Comparison of ENCODE assay signal across 12 mouse cellular contexts in the genomic region with DNA sequence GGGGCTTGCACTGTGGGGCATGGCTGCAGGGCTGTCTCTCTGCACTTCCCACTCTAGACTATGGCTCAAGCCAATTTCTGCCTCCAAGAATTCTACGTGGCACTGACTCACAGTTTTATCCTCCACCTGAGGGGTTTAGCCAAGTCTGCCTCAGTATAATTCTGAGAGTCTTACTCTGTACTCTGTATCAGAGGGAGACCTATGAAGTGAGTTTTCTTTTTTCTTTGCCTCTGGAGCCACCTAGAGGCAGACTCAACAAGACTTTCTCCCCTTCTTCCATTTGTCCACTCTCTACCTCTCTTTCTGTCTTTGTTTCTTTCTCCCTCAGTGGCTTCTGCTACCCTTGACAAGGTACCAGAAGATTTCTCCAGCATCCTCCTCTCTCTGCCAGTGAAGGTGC. TPM values are rescaled to one million over a fixed set of nuclear protein-coding genes. Genes with fewer than 3 reads are reported as not detected.
DNase-seq lines count a peak whose midpoint lies in the region; ATAC-seq lines count a peak whose summit lies in the region.
"Had no signal": no experiment of that assay in that cellular context is flagged by ENCODE, and none has a peak within 500 bp of the region (broad histone marks: within the 10 kb centered on the region; RNA-seq: fewer than 3 reads in every experiment).

No protein-coding gene starts in this region.

- H3K4me1 ChIP-seq in hindbrain, embryonic 11.5 days (replicated peaks; ENCODE audit: control insufficient read depth, insufficient read depth, low read length), result no peaks in the 10 kb centered on the region
- no peaks in the 10 kb centered on the region for H3K4me1 ChIP-seq in hindbrain, embryonic 10.5 days (replicated peaks)
- H3K4me1 ChIP-seq in hindbrain, embryonic 14.5 days (replicated peaks; ENCODE audit: control insufficient read depth, insufficient read depth, low read length), result no peaks in the 10 kb centered on the region
- H3K4me1 ChIP-seq: heart, embryonic 12.5 days; kidney, embryonic 15.5 days had no signal

- no peak for ATAC-seq in hindbrain, embryonic 11.5 days (ENCODE audit: low FRiP score)
- ATAC-seq in hindbrain, embryonic 14.5 days (ENCODE audit: low FRiP score), result peak; percentile 48; the same call in 1 of the 2 replicates
- ATAC-seq: Patski had no signal

- DNase-seq in hindbrain, embryonic 11.5 days (ENCODE audit: low spot score), result peak; percentile 13
- no peak for DNase-seq in hindbrain, embryonic 10.5 days (ENCODE audit: low spot score)
- DNase-seq in 3T3-L1 (ENCODE audit: low read depth, low spot score) (peak; percentile 10), 416B (ENCODE audit: low read depth) (peak; percentile 34)
- peak; percentile 72 for DNase-seq in hindbrain, embryonic 14.5 days (ENCODE audit: low spot score)
- DNase-seq in testis, postnatal 14 days (ENCODE audit: low spot score), result no peak
- DNase-seq in T-cell, adult 2 months (ENCODE audit: low spot score), result no peak

- WGBS in hindbrain, embryonic 11.5 days, result 55% methylated on average over 1 of the region's 1 CpGs
- WGBS in hindbrain, embryonic 10.5 days, result 67% methylated on average over 1 of the region's 1 CpGs
- 50% methylated on average over 1 of the region's 1 CpGs for WGBS in hindbrain, embryonic 14.5 days

- no peak overlapping the region for H3K4me2 ChIP-seq in hindbrain, embryonic 11.5 days (replicated peaks; ENCODE audit: low read depth, low read length)
- H3K4me2 ChIP-seq in hindbrain, embryonic 14.5 days (replicated peaks), result no peak overlapping the region
- H3K4me2 ChIP-seq: heart, embryonic 12.5 days; kidney, embryonic 15.5 days had no signal

- no peak overlapping the region for H3K9ac ChIP-seq in hindbrain, embryonic 11.5 days (ENCODE audit: low read depth, low read length)
- H3K9ac ChIP-seq in hindbrain, embryonic 14.5 days, result no peak overlapping the region
- H3K9ac ChIP-seq: heart, embryonic 12.5 days; kidney, embryonic 15.5 days had no signal

- H3K9me3 ChIP-seq in hindbrain, embryonic 11.5 days (ENCODE audit: control insufficient read depth, low read length), result no peaks in the 10 kb centered on the region
- no peaks in the 10 kb centered on the region for H3K9me3 ChIP-seq in hindbrain, embryonic 10.5 days
- no peaks in the 10 kb centered on the region for H3K9me3 ChIP-seq in hindbrain, embryonic 14.5 days (ENCODE audit: control insufficient read depth, low read length)
- H3K9me3 ChIP-seq: kidney, embryonic 15.5 days had no signal

- H3K36me3 ChIP-seq in hindbrain, embryonic 11.5 days (ENCODE audit: control insufficient read depth, insufficient read depth, low read length), result no peaks in the 10 kb centered on the region
- no peaks in the 10 kb centered on the region for H3K36me3 ChIP-seq in hindbrain, embryonic 10.5 days
- H3K36me3 ChIP-seq in hindbrain, embryonic 14.5 days (replicated peaks; ENCODE audit: control insufficient read depth, insufficient read depth), result no peaks in the 10 kb centered on the region
- H3K36me3 ChIP-seq: heart, embryonic 12.5 days; kidney, embryonic 15.5 days had no signal

- H3K4me3 ChIP-seq in hindbrain, embryonic 11.5 days (ENCODE audit: low read depth, low read length), result no peak overlapping the region
- H3K4me3 ChIP-seq in hindbrain, embryonic 10.5 days, result no peak overlapping the region
- H3K4me3 ChIP-seq in hindbrain, embryonic 14.5 days (replicated peaks; ENCODE audit: low read length), result no peak overlapping the region
- H3K4me3 ChIP-seq: heart, embryonic 12.5 days; kidney, embryonic 15.5 days had no signal

- no peak overlapping the region for H3K27ac ChIP-seq in hindbrain, embryonic 11.5 days (ENCODE audit: low read depth, low read length)
- no peak overlapping the region for H3K27ac ChIP-seq in hindbrain, embryonic 10.5 days
- H3K27ac ChIP-seq in hindbrain, embryonic 14.5 days, result no peak overlapping the region
- H3K27ac ChIP-seq: kidney, embryonic 15.5 days; macrophage had no signal

- H3K27me3 ChIP-seq in hindbrain, embryonic 11.5 days (ENCODE audit: control insufficient read depth, insufficient read depth, low read length), result no peaks in the 10 kb centered on the region
- H3K27me3 ChIP-seq in hindbrain, embryonic 10.5 days (ENCODE audit: insufficient read depth, poor library complexity, severe bottlenecking), result no peaks in the 10 kb centered on the region
- H3K27me3 ChIP-seq in hindbrain, embryonic 14.5 days (ENCODE audit: control insufficient read depth, insufficient read depth, low read length), result no peaks in the 10 kb centered on the region
- H3K27me3 ChIP-seq: heart, embryonic 12.5 days; kidney, embryonic 15.5 days; Patski had no signal

RNA-seq across cellular contexts. Expression of a gene that starts 24.6 kb away (rescaled TPM):
- polyA plus RNA-seq in hindbrain, embryonic 11.5 days (2014; fragmentation: Nextera tagmentation; extraction: Ambion mirVana), result not detected in 2 replicates
- not detected in 2 replicates for polyA plus RNA-seq in hindbrain, embryonic 10.5 days (2016; fragmentation: Nextera tagmentation; extraction: Ambion mirVana)
- not detected in 2 replicates for polyA plus RNA-seq in hindbrain, embryonic 14.5 days (2014; fragmentation: Nextera tagmentation; extraction: Ambion mirVana)
- polyA plus RNA-seq: heart, embryonic 12.5 days; kidney, embryonic 15.5 days; limb, embryonic 11.5 days; macrophage; Patski had no signal

Comparison
In these comparisons a context has a peak if more than half of its experiments do, and no peak if none do; other contexts are left out.
1. DNase-seq: peak in hindbrain, embryonic 11.5 days (single experiment), 3T3-L1 (single experiment), 416B (single experiment) and hindbrain, embryonic 14.5 days (single experiment); none in hindbrain, embryonic 10.5 days (single experiment), testis, postnatal 14 days (single experiment) and T-cell, adult 2 months (single experiment).